Mouse (Mus musculus) common myeloid progenitor, adult 5-6 weeks (primary cell): ENCODE results near the gene Gm7138. TPM values are rescaled to one million over a fixed set of nuclear protein-coding genes. Genes with fewer than 3 reads are reported as not detected.
"Not testable (repeated sequence)": the region's sequence is repeated elsewhere in the genome, so short reads cannot be mapped to it uniquely, and the experiment has no call there.

Experiments used
- ATAC-seq: replicated peaks from 2 replicates; pipeline ENCODE4 v1.8.0; 2016; ENCODE audit warnings: low read depth, mild to moderate bottlenecking, moderate TSS enrichment, inconsistent platforms; ENCODE audit not compliant: poor library complexity, severe bottlenecking
- total RNA-seq: library from RNA; stranded (forward); fragments of 200-1000, 187-1606 nt; gene quantifications from 2 replicates; pipeline ENCODE4 v1.2.3, GENCODE M21; 2017

The Gm7138 gene
- not detected in 2 replicates for total RNA-seq

GRCm38 (mm10) chr10:77776844-77777243 is at the start of gene Gm7138:
Gene Gm7138 (minus strand): TSS chr10:77776944.
- ATAC-seq = not testable (repeated sequence)

DNA sequence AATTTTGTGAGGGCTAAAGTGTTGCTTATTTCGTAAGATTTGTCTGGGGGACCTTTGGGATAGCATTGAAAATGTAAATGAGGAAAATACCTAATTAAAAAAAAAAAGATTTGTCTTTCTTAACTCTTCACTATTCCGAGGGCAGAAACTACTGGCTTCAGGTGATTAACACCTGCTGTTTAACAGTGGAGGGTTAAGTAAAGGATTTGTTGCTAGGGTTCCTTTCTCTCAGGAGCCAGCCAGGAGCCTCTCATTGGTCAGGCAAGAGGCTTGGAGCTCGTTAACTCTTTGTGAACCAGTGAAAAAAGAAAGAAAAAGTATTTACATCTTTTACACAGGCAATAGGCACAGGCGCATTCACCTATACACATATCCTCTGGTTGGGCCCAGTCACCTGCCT is 42.5 kb upstream of the Gm7138 start:
- no peak for ATAC-seq

GRCm38 (mm10) chr10:77818523-77818922 is 41.8 kb upstream of the Gm7138 start:
- no peak for ATAC-seq

DNA sequence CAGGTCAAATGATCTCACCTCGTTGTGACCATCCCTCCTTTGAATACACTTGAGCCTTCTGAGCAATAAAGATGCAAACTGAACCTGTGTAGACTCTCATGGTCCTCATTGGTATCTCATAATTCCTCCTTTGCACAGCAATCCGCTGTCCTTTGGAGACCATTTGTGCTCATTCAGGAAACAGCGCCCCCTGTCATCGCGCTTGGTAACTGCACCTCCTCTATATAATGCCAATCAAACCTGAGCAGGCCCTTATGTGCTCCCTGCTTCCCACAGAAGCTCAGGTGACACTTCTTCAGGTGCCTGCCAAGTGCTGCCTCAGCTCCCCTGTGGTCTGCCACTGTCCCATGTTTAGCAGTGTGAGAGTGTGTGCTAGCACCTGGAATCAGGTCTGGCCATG is 38.8 kb upstream of the Gm7138 start:
- ATAC-seq = no peak

GRCm38 (mm10) chr10:77814382-77814781 is 37.6 kb upstream of the Gm7138 start, which contains the start of gene Gm2696:
Gene Gm2696 (plus strand): TSS chr10:77814682.
- ATAC-seq = no peak

GRCm38 (mm10) chr10:77811743-77812142 is 35.0 kb upstream of the Gm7138 start, which contains the start of gene Gm9507:
Gene Gm9507 (minus strand): TSS chr10:77811843.
- no peak for ATAC-seq

DNA sequence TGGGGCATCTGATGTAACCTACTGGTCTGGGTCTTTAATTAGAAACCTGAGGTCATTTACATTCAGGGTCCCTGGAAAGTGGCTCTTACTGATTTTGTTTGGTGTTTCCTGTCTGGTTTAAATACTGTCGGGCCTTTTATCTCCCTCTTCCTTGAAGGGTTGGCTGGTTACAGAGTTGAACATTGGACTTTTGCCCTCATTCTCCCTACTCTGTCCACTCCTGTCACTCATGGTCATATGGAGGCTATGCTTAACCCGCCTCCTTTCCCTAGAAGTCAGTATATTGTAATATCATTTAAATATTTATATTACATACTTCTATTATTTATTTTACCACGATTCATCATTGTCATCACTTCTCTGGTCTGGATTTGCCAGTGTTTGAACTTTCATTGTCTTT is 27.4 kb upstream of the Gm7138 start:
- ATAC-seq = no peak

GRCm38 (mm10) chr10:77798921-77799508 is 22.3 kb upstream of the Gm7138 start, which contains the start of gene Gm19668:
Gene Gm19668 (minus strand): TSS chr10:77799133.
- no peak for ATAC-seq

GRCm38 (mm10) chr10:77798164-77798920 is 21.6 kb upstream of the Gm7138 start:
- ATAC-seq = not testable (repeated sequence)

DNA sequence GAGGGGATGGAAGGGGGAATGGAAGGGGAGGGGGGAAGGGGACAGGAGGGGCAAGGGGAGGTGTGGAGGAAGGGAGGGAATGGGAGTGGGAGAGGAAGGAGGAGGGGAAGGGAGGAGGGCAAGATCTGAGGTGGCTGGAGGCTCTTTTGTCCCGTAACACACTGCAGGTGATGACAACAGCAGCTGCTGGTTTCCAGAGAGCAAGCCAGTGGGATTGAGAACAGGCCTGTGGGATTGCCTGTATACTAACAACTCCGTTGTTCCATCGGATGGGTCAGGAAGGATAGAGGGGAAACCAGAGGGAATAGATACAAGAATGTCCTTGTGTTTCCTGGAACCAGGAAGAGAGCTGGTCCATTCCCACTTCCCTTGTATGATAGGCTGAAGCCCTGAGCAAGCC is 20.9 kb upstream of the Gm7138 start:
- ATAC-seq = no peak

DNA sequence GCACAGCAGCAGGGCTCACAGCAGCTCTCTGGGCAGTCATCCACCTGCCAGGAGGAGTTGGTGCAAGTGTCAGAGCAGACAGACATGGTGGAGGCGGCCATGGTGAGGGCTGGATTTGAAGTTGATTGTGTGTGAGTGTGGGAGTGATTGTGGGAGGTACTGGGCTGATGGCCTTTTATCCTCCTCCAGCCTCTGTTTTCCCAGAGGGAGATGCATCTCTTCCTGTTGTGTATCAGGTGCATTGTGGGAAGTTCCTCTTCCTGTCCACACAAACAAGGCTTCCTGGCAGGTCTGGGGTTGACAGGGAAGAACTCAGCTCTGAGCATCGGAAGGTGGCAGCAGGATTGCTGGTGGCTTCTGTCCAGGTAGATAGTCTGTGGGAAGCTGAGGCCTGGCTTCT is 18.2 kb upstream of the Gm7138 start, which contains the start of gene Gm9639:
Gene Gm9639 (minus strand): TSS at position 101 of the 400 bp plus-strand sequence.
- no peak for ATAC-seq

DNA sequence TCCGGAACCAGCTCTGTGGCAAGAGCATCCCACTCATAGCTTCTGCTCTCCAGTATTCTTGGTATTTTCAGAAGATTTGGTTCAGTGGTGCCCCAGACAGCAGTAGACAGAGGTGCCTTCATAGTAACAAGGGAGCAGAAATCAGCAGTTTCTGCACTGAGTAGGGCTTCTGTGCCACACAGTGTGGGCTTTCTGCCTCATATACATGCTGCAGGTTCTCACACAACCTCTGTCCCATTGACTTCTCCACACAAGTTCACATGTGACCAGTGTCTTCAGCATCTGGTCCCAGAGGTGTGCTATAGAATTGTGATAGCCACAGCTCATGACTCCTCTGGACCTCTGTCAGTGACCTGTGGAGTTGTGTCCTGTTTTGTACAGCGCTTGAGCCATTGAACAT is 11.9 kb upstream of the Gm7138 start:
- ATAC-seq = no peak

DNA sequence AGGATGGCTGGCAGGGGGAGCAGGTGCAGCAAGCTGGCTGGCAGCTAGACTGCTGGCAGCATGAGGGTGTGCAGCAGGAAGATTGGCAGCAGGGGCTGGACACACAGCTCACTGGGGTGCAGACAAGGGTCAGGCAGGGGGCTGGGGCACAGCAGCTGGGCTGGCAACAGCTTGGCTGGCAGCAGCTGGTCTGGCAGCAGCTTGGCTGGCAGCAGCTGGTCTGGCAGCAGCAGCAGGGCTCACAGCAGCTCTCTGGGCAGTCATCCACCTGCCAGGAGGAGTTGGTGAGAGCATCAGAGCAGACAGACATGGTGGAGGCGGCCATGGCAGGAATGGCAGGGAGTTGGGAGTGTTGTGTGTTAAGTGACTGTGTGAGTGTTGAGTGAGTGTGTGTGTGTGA is 11.1 kb upstream of the Gm7138 start, which contains the start of gene Gm7137:
Gene Gm7137 (minus strand): TSS at position 325 of the 400 bp plus-strand sequence.
- ATAC-seq = not testable (repeated sequence)

GRCm38 (mm10) chr10:77783396-77783795 is 6.7 kb upstream of the Gm7138 start:
- not testable (repeated sequence) for ATAC-seq

DNA sequence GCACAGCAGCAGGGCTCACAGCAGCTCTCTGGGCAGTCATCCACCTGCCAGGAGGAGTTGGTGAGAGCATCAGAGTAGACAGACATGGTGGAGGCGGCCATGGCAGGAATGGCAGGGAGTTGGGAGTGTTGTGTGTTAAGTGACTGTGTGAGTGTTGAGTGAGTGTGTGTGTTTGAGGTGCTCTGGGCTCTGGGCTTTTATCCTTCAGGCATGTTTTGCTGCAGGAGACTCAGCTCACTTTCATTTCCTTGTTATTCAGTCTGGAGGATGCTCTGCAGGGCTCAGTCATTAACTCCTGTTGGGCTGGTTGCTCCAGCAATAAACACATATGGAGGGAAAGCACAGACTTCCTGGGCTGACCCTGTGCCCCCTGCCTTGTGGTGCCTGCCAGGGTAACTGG is 5.7 kb upstream of the Gm7138 start, which contains the start of gene Gm3250:
Gene Gm3250 (minus strand): TSS at position 101 of the 400 bp plus-strand sequence.
- not testable (repeated sequence) for ATAC-seq

- ATAC-seq = not testable (repeated sequence)
These were observed 4.6 kb downstream of the Gm7138 start for GRCm38 (mm10) chr10:77772142-77772541.

DNA sequence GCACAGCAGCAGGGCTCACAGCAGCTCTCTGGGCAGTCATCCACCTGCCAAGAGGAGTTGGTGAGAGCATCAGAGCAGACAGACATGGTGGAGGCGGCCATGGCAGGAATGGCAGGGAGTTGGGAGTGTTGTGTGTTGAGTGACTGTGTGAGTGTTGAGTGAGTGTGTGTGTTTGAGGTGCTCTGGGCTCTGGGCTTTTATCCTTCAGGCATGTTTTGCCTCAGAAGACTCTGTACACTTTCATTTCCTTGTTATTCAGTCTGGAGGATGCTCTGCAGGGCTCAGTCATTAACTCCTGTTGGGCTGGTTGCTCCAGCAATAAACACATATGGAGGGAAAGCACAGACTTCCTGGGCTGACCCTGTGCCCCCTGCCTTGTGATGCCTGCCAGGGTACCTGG is 5.5 kb downstream of the Gm7138 start, which contains the start of gene Gm3238:
Gene Gm3238 (minus strand): TSS at position 101 of the 400 bp plus-strand sequence.
- not testable (repeated sequence) for ATAC-seq

- no peak for ATAC-seq
These were observed 7.0 kb downstream of the Gm7138 start for GRCm38 (mm10) chr10:77769727-77770126.

DNA sequence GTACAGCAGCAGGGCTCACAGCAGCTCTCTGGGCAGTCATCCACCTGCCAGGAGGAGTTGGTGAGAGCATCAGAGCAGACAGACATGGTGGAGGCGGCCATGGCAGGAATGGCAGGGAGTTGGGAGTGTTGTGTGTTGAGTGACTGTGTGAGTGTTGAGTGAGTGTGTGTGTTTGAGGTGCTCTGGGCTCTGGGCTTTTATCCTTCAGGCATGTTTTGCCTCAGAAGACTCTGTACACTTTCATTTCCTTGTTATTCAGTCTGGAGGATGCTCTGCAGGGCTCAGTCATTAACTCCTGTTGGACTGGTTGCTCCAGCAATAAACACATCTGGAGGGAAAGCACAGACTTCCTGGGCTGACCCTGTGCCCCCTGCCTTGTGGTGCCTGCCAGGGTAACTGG is 17.2 kb downstream of the Gm7138 start, which contains the start of gene Gm3233:
Gene Gm3233 (minus strand): TSS at position 101 of the 400 bp plus-strand sequence.
- ATAC-seq = not testable (repeated sequence)

GRCm38 (mm10) chr10:77753448-77753847 is 23.3 kb downstream of the Gm7138 start:
- ATAC-seq = no peak

DNA sequence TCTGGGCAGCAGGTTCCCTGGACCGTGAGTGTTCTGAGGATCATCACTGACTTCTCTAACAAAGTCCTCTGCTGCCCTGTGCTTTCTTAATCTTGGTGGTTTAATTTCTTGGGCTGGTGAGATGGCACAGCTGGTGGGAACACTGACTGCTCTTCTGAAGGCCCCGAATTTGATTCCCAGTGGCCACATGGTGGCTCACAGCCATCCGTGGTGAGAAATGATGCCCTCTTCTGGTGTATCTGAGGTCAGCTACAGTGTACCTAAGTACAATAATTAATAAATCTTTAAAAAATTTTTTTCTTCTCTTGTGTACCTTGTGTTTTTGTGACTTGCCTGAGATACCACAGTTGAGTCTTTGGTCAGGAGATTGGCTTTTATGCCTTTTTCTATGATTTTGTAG is 24.4 kb downstream of the Gm7138 start:
- not testable (repeated sequence) for ATAC-seq
